Mouse (Mus musculus): Measurements from ENCODE around the gene Mfsd2a. TPM values are rescaled to one million over a fixed set of nuclear protein-coding genes. Genes with fewer than 3 reads are reported as not detected.

The Mfsd2a gene
- polyA plus RNA-seq, 1 experiment = 34.4 TPM

GRCm38 (mm10) chr4:122932239-122932978, 28.6 kb downstream of the Mfsd2a start:
- WGBS = 75% methylated on average over 8 of the region's 8 CpGs
- Histone ChIP-seq H3K4me1 (ENCODE audit: control insufficient read depth, insufficient read depth, low read length) (no peaks in the 10 kb centered on the region), H3K27me3 (ENCODE audit: control insufficient read depth, insufficient read depth, low read length) (no peaks in the 10 kb centered on the region), H3K27ac (ENCODE audit: insufficient read depth, low read length) (no peak overlapping the region), H3K4me3 (replicated peaks; ENCODE audit: insufficient read depth, low read depth, low read length) (no peak overlapping the region)
- DNase-seq = no peak
- TF ChIP-seq POLR2A (IDR thresholded peaks at IDR 0.05; ENCODE audit: borderline replicate concordance, insufficient read depth, low read length) (no peak), CTCF (IDR thresholded peaks at IDR 0.05; ENCODE audit: borderline replicate concordance, insufficient read depth, low read depth, low read length) (no peak)

- H3K4me3 ChIP-seq (replicated peaks; ENCODE audit: insufficient read depth, low read depth, low read length) = no peak overlapping the region
- no peaks in the 10 kb centered on the region for H3K27me3 ChIP-seq (ENCODE audit: control insufficient read depth, insufficient read depth, low read length)
- TF ChIP-seq POLR2A (IDR thresholded peaks at IDR 0.05; ENCODE audit: borderline replicate concordance, insufficient read depth, low read length) = no peak
- TF ChIP-seq CTCF (IDR thresholded peaks at IDR 0.05; ENCODE audit: borderline replicate concordance, insufficient read depth, low read depth, low read length) = no peak
- WGBS = 86% methylated on average over 2 of the region's 2 CpGs
- DNase-seq = no peak
- no peak overlapping the region for H3K27ac ChIP-seq (ENCODE audit: insufficient read depth, low read length)
- no peaks in the 10 kb centered on the region for H3K4me1 ChIP-seq (ENCODE audit: control insufficient read depth, insufficient read depth, low read length)
Observed at GRCm38 (mm10) chr4:122930939-122931590, 29.9 kb downstream of the Mfsd2a start.

- WGBS = 85% methylated on average over 15 of the region's 15 CpGs
- H3K27me3 ChIP-seq (ENCODE audit: control insufficient read depth, insufficient read depth, low read length) = no peaks in the 10 kb centered on the region
- no peaks in the 10 kb centered on the region for H3K4me1 ChIP-seq (ENCODE audit: control insufficient read depth, insufficient read depth, low read length)
- H3K4me3 ChIP-seq (replicated peaks; ENCODE audit: insufficient read depth, low read depth, low read length) = no peak overlapping the region
- no peak for TF ChIP-seq POLR2A (IDR thresholded peaks at IDR 0.05; ENCODE audit: borderline replicate concordance, insufficient read depth, low read length)
- TF ChIP-seq CTCF (IDR thresholded peaks at IDR 0.05; ENCODE audit: borderline replicate concordance, insufficient read depth, low read depth, low read length) = no peak
- no peak for DNase-seq
- no peak overlapping the region for H3K27ac ChIP-seq (ENCODE audit: insufficient read depth, low read length)
Observed at GRCm38 (mm10) chr4:122923392-122924344, 37.3 kb downstream of the Mfsd2a start.

GRCm38 (mm10) chr4:122922841-122923240, 38.1 kb downstream of the Mfsd2a start:
- Histone ChIP-seq H3K27me3 (ENCODE audit: control insufficient read depth, insufficient read depth, low read length) (no peaks in the 10 kb centered on the region), H3K27ac (ENCODE audit: insufficient read depth, low read length) (no peak overlapping the region), H3K4me3 (replicated peaks; ENCODE audit: insufficient read depth, low read depth, low read length) (no peak overlapping the region), H3K4me1 (ENCODE audit: control insufficient read depth, insufficient read depth, low read length) (no peaks in the 10 kb centered on the region)
- 10% methylated on average over 1 of the region's 1 CpGs for WGBS
- no peak for DNase-seq
- no peak for TF ChIP-seq CTCF (IDR thresholded peaks at IDR 0.05; ENCODE audit: borderline replicate concordance, insufficient read depth, low read depth, low read length)
- no peak for TF ChIP-seq POLR2A (IDR thresholded peaks at IDR 0.05; ENCODE audit: borderline replicate concordance, insufficient read depth, low read length)

- no peak for DNase-seq
- Histone ChIP-seq H3K4me1 (ENCODE audit: control insufficient read depth, insufficient read depth, low read length) (no peaks in the 10 kb centered on the region), H3K27me3 (ENCODE audit: control insufficient read depth, insufficient read depth, low read length) (no peaks in the 10 kb centered on the region), H3K4me3 (replicated peaks; ENCODE audit: insufficient read depth, low read depth, low read length) (no peak overlapping the region), H3K27ac (ENCODE audit: insufficient read depth, low read length) (no peak overlapping the region)
- WGBS = 89% methylated on average over 4 of the region's 4 CpGs
- no peak for TF ChIP-seq CTCF (IDR thresholded peaks at IDR 0.05; ENCODE audit: borderline replicate concordance, insufficient read depth, low read depth, low read length)
- no peak for TF ChIP-seq POLR2A (IDR thresholded peaks at IDR 0.05; ENCODE audit: borderline replicate concordance, insufficient read depth, low read length)
Observed at GRCm38 (mm10) chr4:122915985-122916384, 45.0 kb downstream of the Mfsd2a start.

GRCm38 (mm10) chr4:122914186-122914585, 46.8 kb downstream of the Mfsd2a start:
- TF ChIP-seq POLR2A (IDR thresholded peaks at IDR 0.05; ENCODE audit: borderline replicate concordance, insufficient read depth, low read length) (no peak), CTCF (IDR thresholded peaks at IDR 0.05; ENCODE audit: borderline replicate concordance, insufficient read depth, low read depth, low read length) (no peak)
- Histone ChIP-seq H3K27ac (ENCODE audit: insufficient read depth, low read length) (no peak overlapping the region), H3K27me3 (ENCODE audit: control insufficient read depth, insufficient read depth, low read length) (no peaks in the 10 kb centered on the region), H3K4me3 (replicated peaks; ENCODE audit: insufficient read depth, low read depth, low read length) (no peak overlapping the region), H3K4me1 (ENCODE audit: control insufficient read depth, insufficient read depth, low read length) (no peaks in the 10 kb centered on the region)
- no peak for DNase-seq
- 46% methylated on average over 7 of the region's 7 CpGs for WGBS

GRCm38 (mm10) chr4:122912613-122913012, 48.4 kb downstream of the Mfsd2a start:
- TF ChIP-seq CTCF (IDR thresholded peaks at IDR 0.05; ENCODE audit: borderline replicate concordance, insufficient read depth, low read depth, low read length) = peak; percentile 41; the same call in 1 of the 2 replicates
- no peak for TF ChIP-seq POLR2A (IDR thresholded peaks at IDR 0.05; ENCODE audit: borderline replicate concordance, insufficient read depth, low read length)
- 80% methylated on average over 5 of the region's 5 CpGs for WGBS
- no peak overlapping the region for H3K27ac ChIP-seq (ENCODE audit: insufficient read depth, low read length)
- no peak overlapping the region for H3K4me3 ChIP-seq (replicated peaks; ENCODE audit: insufficient read depth, low read depth, low read length)
- no peak for DNase-seq
- H3K4me1 ChIP-seq (ENCODE audit: control insufficient read depth, insufficient read depth, low read length) = no peaks in the 10 kb centered on the region
- H3K27me3 ChIP-seq (ENCODE audit: control insufficient read depth, insufficient read depth, low read length) = no peaks in the 10 kb centered on the region
